Mouse (Mus musculus): ENCODE measurements at regions not wholly inside any gene's neighbourhood (a gene's known extent, or its start where the extent isn't known, plus 50 kb on each side); places are given as distances from the start of the nearest gene placed in this dataset.

DNA sequence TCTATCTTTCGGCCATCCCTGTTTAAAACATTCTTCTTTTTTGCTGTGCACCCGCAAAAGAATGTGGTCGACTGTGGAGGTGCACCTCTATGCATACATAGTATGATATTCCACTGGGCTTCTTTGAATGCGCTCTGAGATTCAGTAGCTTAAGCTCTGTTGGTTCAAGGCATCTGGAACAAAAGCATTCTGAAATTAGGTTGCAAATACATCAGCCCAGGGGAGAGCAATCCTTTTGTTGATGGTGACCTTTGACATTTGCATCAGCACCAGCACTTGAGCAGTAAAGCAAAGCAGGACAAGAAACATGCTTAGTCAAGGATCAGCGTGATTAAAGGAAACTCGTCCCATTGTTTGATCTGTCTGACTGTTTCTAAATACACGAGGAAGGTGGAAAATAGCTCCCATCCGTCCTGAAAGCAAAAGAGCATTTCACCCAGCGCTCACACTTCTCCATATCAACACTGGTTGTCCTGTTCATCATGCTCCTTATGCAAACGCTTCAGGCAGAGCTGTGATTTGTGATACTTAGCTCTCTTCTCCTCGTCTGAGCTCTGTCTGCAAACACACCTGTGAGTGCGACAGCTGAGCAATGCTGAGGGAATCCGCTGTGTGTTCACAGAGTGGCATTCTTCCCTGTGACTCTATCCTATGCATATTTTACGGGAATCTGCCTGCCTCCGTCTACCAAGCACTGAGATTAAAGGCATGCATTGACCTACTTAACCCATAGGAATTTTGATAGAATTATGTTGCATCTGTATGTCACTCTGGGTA is 67.4 kb upstream of the Dkk2 start:
- no peak for DNase-seq (ENCODE audit: low spot score)

DNA sequence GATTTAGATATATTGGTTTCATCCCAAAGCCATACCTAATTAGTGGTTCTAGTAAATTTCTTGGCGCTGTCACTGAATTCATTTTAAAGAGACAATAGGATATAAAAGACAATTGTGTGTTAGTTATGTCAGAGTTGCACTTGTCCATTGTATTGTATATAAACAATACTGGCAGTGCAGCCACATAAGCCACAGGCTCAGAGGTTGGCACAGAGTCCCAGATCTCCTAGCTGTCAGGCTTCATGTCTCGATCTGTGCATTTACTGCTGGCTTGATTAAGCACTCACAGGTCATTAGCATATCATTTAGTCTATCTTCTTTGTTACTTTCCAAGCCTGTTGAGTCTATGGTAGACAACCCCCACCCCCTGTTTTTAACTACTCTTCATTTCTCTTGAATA is 66.6 kb upstream of the Dkk2 start:
- no peak for DNase-seq (ENCODE audit: low spot score)

DNA sequence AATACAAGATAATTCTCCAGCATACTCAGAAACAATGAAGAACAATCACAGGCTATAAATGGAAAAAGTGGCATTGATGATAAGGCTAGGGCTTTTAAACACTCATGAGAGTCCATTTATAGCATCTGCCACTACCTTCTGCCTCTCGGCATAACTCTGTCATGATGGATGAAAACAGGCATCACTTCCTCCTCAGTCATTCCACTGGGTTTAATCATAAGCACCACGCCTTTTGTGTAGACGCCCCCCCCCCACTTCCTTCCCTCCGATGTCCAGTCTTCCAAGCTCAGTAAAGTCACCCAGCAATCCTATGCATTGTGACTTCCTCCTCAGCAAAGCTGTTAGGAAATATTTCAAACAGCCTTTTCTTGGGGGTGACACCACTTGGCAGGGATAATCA is 63.1 kb upstream of the Dkk2 start:
- DNase-seq (ENCODE audit: low spot score), result no peak

DNA sequence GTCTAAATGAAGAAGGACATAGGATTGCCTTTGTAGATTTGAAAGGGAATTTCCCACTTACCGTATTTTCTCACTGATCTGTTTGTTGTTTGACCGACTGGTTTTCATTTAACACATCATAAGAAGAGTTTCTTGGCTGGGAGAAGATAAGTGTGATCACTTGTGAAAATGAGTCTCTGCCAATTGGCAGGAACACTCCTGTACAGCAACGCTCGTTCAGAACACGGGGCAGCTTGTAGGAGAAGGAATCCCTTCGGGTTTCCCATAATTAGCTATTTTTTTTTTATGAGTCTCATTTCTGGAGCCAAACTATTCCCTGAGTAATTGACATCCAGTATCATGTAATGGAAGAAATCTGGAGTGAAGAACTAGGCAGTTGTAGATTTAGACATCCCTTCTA is 61.8 kb upstream of the Dkk2 start:
- no peak for DNase-seq (ENCODE audit: low spot score)

DNA sequence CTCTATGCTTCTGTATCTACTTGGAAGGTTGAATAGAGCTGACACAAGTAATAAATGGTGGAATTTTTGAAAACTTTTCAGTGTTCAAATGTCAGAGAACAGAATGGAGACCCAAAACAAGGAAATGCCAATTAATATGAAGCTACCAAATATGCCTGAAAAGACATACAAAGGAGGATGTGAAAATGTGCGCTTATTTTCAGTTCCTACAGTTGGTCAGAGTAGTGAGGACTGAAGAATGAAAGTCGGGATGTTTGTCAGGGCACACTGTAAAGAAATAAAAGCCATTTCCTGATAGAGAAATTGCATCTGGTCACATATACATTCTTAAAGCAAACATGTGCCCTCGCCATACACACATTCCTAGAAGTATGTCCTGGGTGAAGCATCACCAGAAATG is 56.0 kb upstream of the Dkk2 start:
- no peak for DNase-seq (ENCODE audit: low spot score)

DNA sequence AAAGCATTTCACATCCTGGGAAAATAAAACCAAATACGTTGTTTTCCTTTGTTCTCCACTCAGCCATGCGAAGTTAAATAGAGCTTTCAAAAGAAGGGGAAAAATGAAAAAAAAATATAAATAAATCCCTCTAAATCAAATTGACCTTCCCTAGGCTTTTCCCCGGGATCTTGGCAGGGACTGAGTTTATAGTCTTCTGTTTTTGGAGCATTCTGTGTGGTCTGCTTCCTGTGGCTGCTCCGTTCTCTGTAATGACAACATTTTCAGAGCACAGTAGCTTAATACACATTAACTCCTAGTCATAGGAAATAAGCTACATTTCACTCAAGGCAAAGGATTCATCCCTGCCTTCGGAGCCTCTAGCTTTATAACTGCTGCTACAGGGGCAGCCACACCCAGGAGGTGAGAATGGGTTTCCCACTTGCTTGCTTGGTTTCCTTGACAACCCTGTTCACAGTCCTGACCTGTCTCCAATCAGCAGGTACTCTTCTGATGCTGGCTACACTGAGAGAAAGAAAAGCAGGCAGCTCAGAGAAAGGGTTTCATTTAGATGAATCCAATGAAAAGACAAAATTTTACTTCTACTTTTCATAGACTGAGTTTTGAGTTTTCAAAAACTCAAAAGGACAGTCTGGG is 51.9 kb upstream of the Dkk2 start:
- no peak for DNase-seq (ENCODE audit: low spot score)

GRCm38 (mm10) chr3:132035176-132035575 is 49.9 kb upstream of the Dkk2 start:
- no peak for DNase-seq (ENCODE audit: low spot score)

Measured in urinary bladder, postnatal 25 days (tissue).